Mouse (Mus musculus) stomach, postnatal 0 days (tissue): ENCODE measurements around the gene Zbtb8b. TPM values are rescaled to one million over a fixed set of nuclear protein-coding genes. Genes with fewer than 3 reads are reported as not detected.

Source experiments
- ATAC-seq: fragments of 200-750 bp; cut with Nextera tagmentation; 2 replicates; pipeline ENCODE4 v1.8.0; 2017; ENCODE audit not compliant: low FRiP score, low TSS enrichment
- DNase-seq: peaks from one replicate; pipeline ENCODE4 v3.0.0-alpha.2; 2016; ENCODE audit warnings: low spot score
- H3K27ac ChIP-seq: fragments of 300-500 bp; sonication (generic); replicated peaks from 2 replicates; pipeline ENCODE4 v1.5.1; 2014; ENCODE audit warnings: mild to moderate bottlenecking, control low read depth
- H3K27me3 ChIP-seq: fragments of 300-500 bp; sonication (generic); 2 replicates; pipeline ENCODE4 v1.6.1; 2014; ENCODE audit warnings: low read length; ENCODE audit not compliant: control insufficient read depth, insufficient read depth
- H3K36me3 ChIP-seq: fragments of 300-500 bp; sonication (generic); 2 replicates; pipeline ENCODE4 v1.6.1; 2014; ENCODE audit warnings: low read length, mixed read lengths; ENCODE audit not compliant: control insufficient read depth, insufficient read depth
- H3K4me1 ChIP-seq: fragments of 300-500 bp; sonication (generic); replicated peaks from 2 replicates; pipeline ENCODE4 v1.6.1; 2014; ENCODE audit warnings: antibody characterized with exemption; ENCODE audit not compliant: control insufficient read depth, insufficient read depth
- H3K4me2 ChIP-seq: fragments of 300-500 bp; sonication (generic); replicated peaks from 2 replicates; pipeline ENCODE4 v1.6.1; 2014; ENCODE audit warnings: low read depth, mild to moderate bottlenecking, control low read depth, moderate library complexity
- H3K4me3 ChIP-seq: fragments of 300-500 bp; sonication (generic); 2 replicates; pipeline ENCODE4 v1.5.1; 2014; ENCODE audit warnings: low read depth, low read length, control low read depth
- H3K9ac ChIP-seq: fragments of 300-500 bp; sonication (generic); 2 replicates; pipeline ENCODE4 v1.6.1; 2014; ENCODE audit warnings: mild to moderate bottlenecking, low read length, control low read depth, mixed read lengths
- H3K9me3 ChIP-seq: fragments of 300-500 bp; sonication (generic); 2 replicates; pipeline ENCODE4 v1.6.1; 2016; ENCODE audit warnings: low read length; ENCODE audit not compliant: control insufficient read depth
- CTCF ChIP-seq: IDR thresholded peaks from 2 replicates; pipeline ENCODE4 v1.5.1; 2016; ENCODE audit warnings: antibody characterized with exemption, low read depth, mild to moderate bottlenecking, moderate library complexity
- EP300 ChIP-seq: optimal IDR thresholded peaks from 2 replicates; pipeline ENCODE3; 2016; ENCODE audit warnings: antibody characterized with exemption
- WGBS: fragments of 180-500 bp; shearing (Covaris S2); extraction: QIAGEN DNeasy Blood & Tissue Kit; methylation state at CpG from one replicate; pipeline ENCODE4 v1.1.7; 2014; 5-methylcytosine and 5-hydroxymethylcytosine counted together
- polyA plus RNA-seq: library from polyadenylated mRNA; unstranded; fragments of >200 nt; fragmentation: Nextera tagmentation; extraction: Ambion mirVana; gene quantifications from 2 replicates; pipeline ENCODE4 v1.2.1, GENCODE M21; 2015

The Zbtb8b gene
- polyA plus RNA-seq, 1 experiment from 2014 or later: 0.72 TPM

DNA sequence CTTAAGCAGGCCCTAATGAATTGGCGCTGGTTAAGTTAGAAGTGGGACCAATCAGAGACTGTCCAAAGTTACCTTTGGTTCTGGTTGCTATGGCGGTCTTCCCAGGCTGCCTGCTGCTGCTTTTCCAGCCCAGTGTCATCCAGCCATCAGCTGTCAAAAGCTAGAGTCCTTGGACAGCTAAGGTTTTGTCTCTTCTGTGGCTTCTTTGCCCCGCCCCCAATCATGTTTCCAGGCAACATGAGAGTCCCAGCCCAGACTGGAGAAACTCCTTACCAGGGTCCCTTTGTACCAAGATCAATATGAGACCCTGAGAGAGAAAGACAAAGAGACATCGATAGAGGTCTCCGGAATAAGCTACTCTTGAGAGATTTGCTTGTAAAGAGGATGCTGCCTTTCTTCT lies 52.2 kb downstream of the Zbtb8b start:
- H3K36me3 ChIP-seq: no peaks in the 10 kb centered on the region
- no peaks in the 10 kb centered on the region for H3K4me1 ChIP-seq
- TF ChIP-seq CTCF (no peak), EP300 (no peak)
- H3K27ac ChIP-seq: no peak overlapping the region
- no peak overlapping the region for H3K4me3 ChIP-seq
- H3K4me2 ChIP-seq: no peak overlapping the region
- no peak for ATAC-seq
- DNase-seq: no peak
- 88% methylated on average over 5 of the region's 5 CpGs for WGBS
- H3K9me3 ChIP-seq: no peaks in the 10 kb centered on the region
- no peak overlapping the region for H3K9ac ChIP-seq
- no peaks in the 10 kb centered on the region for H3K27me3 ChIP-seq

GRCm38 (mm10) chr4:129386989-129387388 lies 53.7 kb downstream of the Zbtb8b start:
- Histone ChIP-seq H3K9me3 (no peaks in the 10 kb centered on the region), H3K9ac (no peak overlapping the region), H3K27me3 (no peaks in the 10 kb centered on the region), H3K36me3 (no peaks in the 10 kb centered on the region), H3K4me1 (no peaks in the 10 kb centered on the region), H3K4me3 (no peak overlapping the region), H3K4me2 (no peak overlapping the region), H3K27ac (no peak overlapping the region)
- no peak for TF ChIP-seq EP300
- TF ChIP-seq CTCF: no peak
- 71% methylated on average over 1 of the region's 2 CpGs for WGBS
- DNase-seq (no peak), ATAC-seq (no peak)

DNA sequence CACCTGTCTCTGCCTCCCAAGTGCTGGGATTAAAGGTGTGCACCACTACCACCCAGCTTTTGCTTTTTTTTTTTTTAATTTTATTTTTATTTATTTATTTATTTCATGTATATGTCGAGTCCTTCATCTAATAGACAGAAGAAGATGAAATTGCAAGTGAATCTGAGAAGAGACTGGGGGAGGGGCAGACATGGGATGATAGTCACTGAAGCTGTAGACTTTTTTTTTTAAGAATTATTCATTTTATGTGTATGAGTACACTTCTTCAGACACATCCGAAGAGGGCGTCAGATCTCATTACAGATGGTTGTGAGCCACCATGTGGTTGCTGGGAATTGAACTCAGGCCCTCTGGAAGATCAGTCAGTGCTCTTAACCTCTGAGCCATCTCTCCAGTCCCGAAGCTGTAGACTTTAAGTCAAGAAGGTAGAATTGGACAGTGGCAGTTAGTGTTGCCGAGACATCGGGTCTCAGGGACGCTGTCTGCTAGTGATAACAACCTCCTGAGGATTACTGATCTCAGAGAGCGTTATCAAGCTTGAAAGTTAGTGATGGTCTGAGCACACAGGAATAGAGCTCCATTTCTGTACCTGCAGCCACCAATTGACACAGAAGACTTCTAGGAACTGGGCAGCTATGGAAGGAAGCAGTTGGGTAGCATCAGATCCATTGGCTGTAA lies 54.2 kb downstream of the Zbtb8b start:
- no peak for ATAC-seq
- WGBS: 91% methylated on average over 8 of the region's 8 CpGs
- Histone ChIP-seq H3K9ac (no peak overlapping the region), H3K36me3 (no peaks in the 10 kb centered on the region), H3K4me3 (no peak overlapping the region), H3K27ac (no peak overlapping the region), H3K27me3 (no peaks in the 10 kb centered on the region), H3K9me3 (no peaks in the 10 kb centered on the region), H3K4me1 (no peaks in the 10 kb centered on the region), H3K4me2 (no peak overlapping the region)
- DNase-seq: no peak
- TF ChIP-seq EP300: no peak
- no peak for TF ChIP-seq CTCF

GRCm38 (mm10) chr4:129385685-129386084 lies 55.0 kb downstream of the Zbtb8b start:
- ATAC-seq (peak; percentile 22; the same call in 1 of the 2 replicates), DNase-seq (peak; percentile 54)
- no peak overlapping the region for H3K9ac ChIP-seq
- WGBS: 70% methylated on average over 11 of the region's 11 CpGs
- H3K36me3 ChIP-seq: no peaks in the 10 kb centered on the region
- no peak for TF ChIP-seq CTCF
- no peak for TF ChIP-seq EP300
- H3K9me3 ChIP-seq: no peaks in the 10 kb centered on the region
- no peak overlapping the region for H3K4me2 ChIP-seq
- H3K27me3 ChIP-seq: no peaks in the 10 kb centered on the region
- no peaks in the 10 kb centered on the region for H3K4me1 ChIP-seq
- peak overlapping the region; percentile 61 for H3K27ac ChIP-seq
- H3K4me3 ChIP-seq: no peak overlapping the region

DNA sequence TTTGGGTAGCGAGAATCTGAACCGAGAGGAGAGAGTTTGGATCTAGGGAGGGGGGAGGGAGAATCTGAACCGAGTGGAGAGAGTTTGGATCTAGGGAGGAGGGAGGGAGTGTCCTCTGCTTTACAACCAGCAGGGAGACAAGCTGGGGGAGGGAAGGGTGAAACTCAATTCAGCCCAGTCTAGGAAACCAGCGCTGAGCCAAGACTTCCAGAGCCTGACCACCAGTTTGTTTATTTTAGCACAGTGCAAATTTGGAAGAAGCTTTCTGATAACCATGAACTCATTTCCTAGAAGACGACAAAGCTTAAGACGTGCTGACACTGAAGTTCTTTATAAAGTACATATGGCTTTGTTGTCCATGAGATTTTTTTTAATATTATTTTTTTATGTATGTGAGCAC lies 56.2 kb downstream of the Zbtb8b start:
- Histone ChIP-seq H3K9ac (no peak overlapping the region), H3K9me3 (no peaks in the 10 kb centered on the region), H3K36me3 (no peaks in the 10 kb centered on the region), H3K4me3 (no peak overlapping the region), H3K4me2 (peak overlapping the region; percentile 21), H3K27ac (peak overlapping the region; percentile 75), H3K27me3 (no peaks in the 10 kb centered on the region), H3K4me1 (no peaks in the 10 kb centered on the region)
- WGBS: 6% methylated on average over 6 of the region's 6 CpGs
- DNase-seq (peak; percentile 53), ATAC-seq (peak; percentile 82)
- no peak for TF ChIP-seq CTCF
- no peak for TF ChIP-seq EP300

- ATAC-seq (no peak), DNase-seq (no peak)
- H3K4me2 ChIP-seq: no peak overlapping the region
- no peaks in the 10 kb centered on the region for H3K9me3 ChIP-seq
- no peak overlapping the region for H3K27ac ChIP-seq
- 84% methylated on average over 3 of the region's 3 CpGs for WGBS
- H3K9ac ChIP-seq: no peak overlapping the region
- H3K27me3 ChIP-seq: no peaks in the 10 kb centered on the region
- no peaks in the 10 kb centered on the region for H3K36me3 ChIP-seq
- no peaks in the 10 kb centered on the region for H3K4me1 ChIP-seq
- H3K4me3 ChIP-seq: no peak overlapping the region
- TF ChIP-seq CTCF (no peak), EP300 (no peak)
These were observed 57.1 kb downstream of the Zbtb8b start for GRCm38 (mm10) chr4:129383586-129383985.
